Mouse (Mus musculus) heart, postnatal 0 days (tissue): ENCODE results near the gene Flt1.

Experiments
- CTCF ChIP-seq: IDR thresholded peaks from 2 replicates; pipeline ENCODE4 v1.5.1; 2016; ENCODE audit warnings: antibody characterized with exemption, control low read depth, low read depth
- EP300 ChIP-seq: IDR thresholded peaks from 2 replicates; pipeline ENCODE4 v1.6.1; 2016; ENCODE audit warnings: antibody characterized with exemption, low read depth

GRCm38 (mm10) chr5:147761984-147762383, 36.2 kb upstream of the Flt1 start:
- no peak for TF ChIP-seq EP300
- TF ChIP-seq CTCF, result no peak
